In the genomic region with DNA sequence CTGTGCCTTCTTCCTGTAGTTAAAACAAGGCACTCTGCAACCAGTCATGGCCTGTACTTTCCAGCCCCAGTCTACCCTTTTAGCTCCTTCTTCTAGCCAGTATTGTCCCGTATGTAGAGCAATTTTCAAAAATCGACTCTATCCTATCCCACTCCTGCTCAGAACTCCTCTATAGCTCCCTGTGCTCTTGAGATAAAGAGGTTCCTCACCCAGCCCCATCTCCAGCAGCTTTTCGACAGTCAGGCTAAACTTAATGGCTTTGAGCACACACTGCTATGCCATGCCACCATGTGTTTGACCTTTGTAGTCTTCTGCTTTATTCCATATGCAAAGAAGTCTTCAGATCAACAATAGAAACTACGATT, we compare ENCODE assay signal across 21 mouse cellular contexts.
DNase-seq lines count a peak whose midpoint lies in the region; ATAC-seq and TF ChIP-seq lines count a peak whose summit lies in the region.
"Had no signal": no experiment of that assay in that cellular context is flagged by ENCODE, and none has a peak within 500 bp of the region (broad histone marks: within the 10 kb centered on the region; RNA-seq: fewer than 3 reads in every experiment).

No protein-coding gene starts in this region.

- peaks cover 3% of the 10 kb centered on the region; the same call in 1 of the 2 replicates for H3K4me1 ChIP-seq in heart, embryonic 16.5 days (ENCODE audit: control insufficient read depth, insufficient read depth, low read length)
- H3K4me1 ChIP-seq in thymus, adult 2 months (replicated peaks; ENCODE audit: control insufficient read depth, insufficient read depth, low read length) = peaks cover 52% of the 10 kb centered on the region
- H3K4me1 ChIP-seq in liver, embryonic 15.5 days (replicated peaks) = peaks cover 64% of the 10 kb centered on the region
- no peaks in the 10 kb centered on the region for H3K4me1 ChIP-seq in midbrain, postnatal 0 days (ENCODE audit: insufficient read depth, low read length)

- H3K27ac ChIP-seq in heart, embryonic 16.5 days (ENCODE audit: low read length) = peak overlapping the region; percentile 43
- peak overlapping the region; percentile 91 for H3K27ac ChIP-seq in thymus, adult 2 months (ENCODE audit: control insufficient read depth, insufficient read depth, low read length)
- peak overlapping the region; percentile 24 for H3K27ac ChIP-seq in liver, embryonic 15.5 days (replicated peaks)
- no peak overlapping the region for H3K27ac ChIP-seq in midbrain, postnatal 0 days (ENCODE audit: low read depth, low read length)
- H3K27ac ChIP-seq: forebrain, embryonic 12.5 days; left cerebral cortex, adult 2 months; lung, embryonic 15.5 days; midbrain, embryonic 12.5 days; stomach, embryonic 15.5 days had no signal

- TF ChIP-seq POLR2A in thymus, adult 2 months (IDR thresholded peaks at IDR 0.05; ENCODE audit: control insufficient read depth, extremely low read depth, insufficient read depth, low read length, poor library complexity) = no peak

- TF ChIP-seq CTCF in thymus, adult 2 months (IDR thresholded peaks at IDR 0.05; ENCODE audit: borderline replicate concordance, control insufficient read depth, extremely low read depth, insufficient read depth, low read length, poor library complexity) = no peak
- no peak for TF ChIP-seq CTCF in midbrain, postnatal 0 days (IDR thresholded peaks at IDR 0.05)

- H3K9me3 ChIP-seq in heart, embryonic 16.5 days (replicated peaks; ENCODE audit: control insufficient read depth, low read length) = no peaks in the 10 kb centered on the region
- H3K9me3 ChIP-seq in liver, embryonic 15.5 days (replicated peaks) = no peaks in the 10 kb centered on the region
- no peaks in the 10 kb centered on the region for H3K9me3 ChIP-seq in midbrain, postnatal 0 days (ENCODE audit: low read length)
- H3K9me3 ChIP-seq: forebrain, embryonic 12.5 days; hindbrain, embryonic 10.5 days; lung, embryonic 15.5 days; midbrain, embryonic 12.5 days; stomach, embryonic 15.5 days had no signal

- no peak for DNase-seq in heart, adult 8-10 months (ENCODE audit: low spot score)
- DNase-seq in thymus, adult 2 months = no peak
- no peak for DNase-seq in thymus, postnatal 14 days
- DNase-seq in left cerebral cortex, adult 11 months (ENCODE audit: low spot score) = no peak
- no peak for DNase-seq in midbrain, postnatal 0 days (ENCODE audit: low spot score)
- DNase-seq: adrenal gland, adult 2 months; cerebellum, adult 18-20 months; cerebellum, postnatal 14 days; kidney, adult 11 months; layer of hippocampus, adult 9-11 months; retina, postnatal 1 day; right cerebral cortex, postnatal 25 days had no signal

- no peak overlapping the region for H3K4me2 ChIP-seq in heart, embryonic 16.5 days (ENCODE audit: low read depth, low read length)
- H3K4me2 ChIP-seq in liver, embryonic 15.5 days = peak overlapping the region; percentile 29
- H3K4me2 ChIP-seq in midbrain, postnatal 0 days (ENCODE audit: low read depth, low read length, poor library complexity, severe bottlenecking) = no peak overlapping the region
- H3K4me2 ChIP-seq: forebrain, embryonic 12.5 days; lung, embryonic 15.5 days; midbrain, embryonic 12.5 days; stomach, embryonic 15.5 days had no signal

- no peak for ATAC-seq in heart, embryonic 16.5 days (replicated peaks; ENCODE audit: extremely low read depth, insufficient read depth, low FRiP score)
- peak; percentile 31 for ATAC-seq in liver, embryonic 15.5 days (ENCODE audit: insufficient read depth)
- no peak for ATAC-seq in midbrain, postnatal 0 days (ENCODE audit: low FRiP score)
- ATAC-seq: hindbrain, embryonic 16.5 days had no signal

- WGBS in heart, embryonic 16.5 days = 73% methylated on average over 4 of the region's 4 CpGs
- 36% methylated on average over 4 of the region's 4 CpGs for WGBS in thymus, adult 2 months
- 28% methylated on average over 4 of the region's 4 CpGs for WGBS in liver, embryonic 15.5 days (ENCODE audit: insufficient replicate concordance)
- WGBS in midbrain, postnatal 0 days = 70% methylated on average over 4 of the region's 4 CpGs

- no peak overlapping the region for H3K9ac ChIP-seq in heart, embryonic 16.5 days (ENCODE audit: low read length)
- no peak overlapping the region for H3K9ac ChIP-seq in liver, embryonic 15.5 days
- no peak overlapping the region for H3K9ac ChIP-seq in midbrain, postnatal 0 days (replicated peaks; ENCODE audit: low read length, poor library complexity, severe bottlenecking)
- H3K9ac ChIP-seq: forebrain, embryonic 12.5 days; lung, embryonic 15.5 days; midbrain, embryonic 12.5 days; stomach, embryonic 15.5 days had no signal

- H3K36me3 ChIP-seq in heart, embryonic 16.5 days (ENCODE audit: control insufficient read depth, insufficient read depth) = no peaks in the 10 kb centered on the region
- no peaks in the 10 kb centered on the region for H3K36me3 ChIP-seq in thymus, adult 2 months (ENCODE audit: control insufficient read depth, insufficient read depth, low read length)
- H3K36me3 ChIP-seq in liver, embryonic 15.5 days (replicated peaks) = no peaks in the 10 kb centered on the region; the same call in 1 of the 2 replicates
- H3K36me3 ChIP-seq in midbrain, postnatal 0 days (ENCODE audit: insufficient read depth, low read length) = no peaks in the 10 kb centered on the region
- H3K36me3 ChIP-seq: hindbrain, embryonic 10.5 days; lung, embryonic 15.5 days; midbrain, embryonic 12.5 days; stomach, embryonic 15.5 days had no signal

- no peaks in the 10 kb centered on the region for H3K27me3 ChIP-seq in heart, embryonic 16.5 days (ENCODE audit: control insufficient read depth, insufficient read depth, low read length)
- H3K27me3 ChIP-seq in thymus, adult 2 months (ENCODE audit: control insufficient read depth, insufficient read depth, low read length) = no peaks in the 10 kb centered on the region
- peaks cover 22% of the 10 kb centered on the region for H3K27me3 ChIP-seq in liver, embryonic 15.5 days
- no peaks in the 10 kb centered on the region for H3K27me3 ChIP-seq in midbrain, postnatal 0 days (ENCODE audit: insufficient read depth, low read length)
- H3K27me3 ChIP-seq: lung, embryonic 15.5 days; stomach, embryonic 15.5 days had no signal

- no peak overlapping the region for H3K4me3 ChIP-seq in heart, embryonic 16.5 days (ENCODE audit: low read length)
- no peak overlapping the region for H3K4me3 ChIP-seq in thymus, adult 2 months (ENCODE audit: control insufficient read depth, insufficient read depth, low read length)
- H3K4me3 ChIP-seq in liver, embryonic 15.5 days (replicated peaks) = no peak overlapping the region
- no peak overlapping the region for H3K4me3 ChIP-seq in midbrain, postnatal 0 days (ENCODE audit: low read depth, low read length)
- H3K4me3 ChIP-seq: forebrain, embryonic 12.5 days; hindbrain, embryonic 10.5 days; left cerebral cortex, adult 2 months; lung, embryonic 15.5 days; midbrain, embryonic 12.5 days; stomach, embryonic 15.5 days had no signal
